Mouse (Mus musculus) frontal cortex, postnatal 10 days (tissue): ENCODE data around the gene Txnrd1.

Experiments
- DNase-seq, 2 experiments: peaks; one replicate each; pipeline ENCODE4 v3.0.0; 2022; ENCODE audit warnings: low spot score in 2 of 2, mixed read lengths in 1 of 2

Gene Txnrd1

DNA sequence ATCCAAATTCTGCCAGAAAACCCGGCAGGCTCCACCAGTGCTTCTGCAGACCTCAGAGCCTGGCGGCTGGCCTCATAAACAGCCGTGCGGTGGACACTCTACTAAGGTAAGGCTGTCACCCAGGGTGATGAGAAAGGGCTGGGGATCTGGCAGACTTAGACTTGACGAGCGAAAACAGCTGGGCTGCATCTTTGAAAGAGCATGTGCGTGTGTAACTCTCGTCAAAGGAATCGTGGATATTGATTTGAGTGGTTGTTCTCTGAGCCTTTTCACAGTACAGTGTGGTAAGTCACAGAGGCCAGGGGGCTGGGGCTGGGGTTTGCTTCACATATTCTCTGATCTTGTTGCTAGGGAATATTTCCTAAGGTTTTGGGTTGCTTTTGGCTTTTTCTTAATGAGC, at the start of gene Txnrd1:
Gene Txnrd1, plus strand, starts transcription at position 26 of the 400 bp plus-strand sequence.
- no peak for DNase-seq

DNA sequence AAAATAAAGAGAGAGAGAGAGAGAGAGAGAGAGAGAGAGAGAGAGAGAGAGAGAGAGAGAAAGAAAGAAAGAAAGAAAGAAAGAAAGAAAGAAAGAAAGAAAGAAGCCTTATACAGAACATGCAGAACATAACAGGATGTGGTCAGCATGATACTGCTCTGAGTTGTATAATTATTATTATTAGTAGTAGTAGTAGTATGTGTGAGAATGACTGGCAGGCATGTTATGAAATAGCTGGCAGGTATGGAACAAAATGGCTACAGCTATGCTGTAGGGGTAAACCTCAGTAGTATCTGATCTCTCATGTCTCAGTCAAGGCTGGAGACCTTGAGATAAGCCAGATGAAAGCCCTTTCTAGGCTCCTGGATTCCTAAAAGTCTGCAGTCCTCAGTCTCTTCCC, 44.6 kb upstream of the Txnrd1 start:
- DNase-seq, result no peak

DNA sequence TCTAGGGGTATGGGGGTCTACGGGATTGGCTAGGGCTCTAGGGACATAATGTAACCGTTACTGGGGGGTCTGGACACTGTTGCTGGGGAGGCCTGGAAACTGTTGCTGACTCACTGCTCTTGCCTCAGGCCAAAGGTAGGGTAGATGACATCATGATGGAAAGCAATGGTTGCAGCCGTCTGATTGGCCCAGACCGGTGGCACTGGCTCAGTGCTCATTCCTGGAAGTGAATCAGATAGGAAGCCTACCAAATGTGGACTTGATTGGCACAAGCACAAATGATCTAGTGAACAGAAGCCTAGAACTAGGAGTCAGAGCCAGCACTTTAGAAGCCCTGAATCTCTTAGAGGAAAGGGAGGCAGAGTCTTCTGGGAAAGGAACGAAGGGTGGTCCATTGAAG, 43.2 kb upstream of the Txnrd1 start:
- no peak for DNase-seq

DNA sequence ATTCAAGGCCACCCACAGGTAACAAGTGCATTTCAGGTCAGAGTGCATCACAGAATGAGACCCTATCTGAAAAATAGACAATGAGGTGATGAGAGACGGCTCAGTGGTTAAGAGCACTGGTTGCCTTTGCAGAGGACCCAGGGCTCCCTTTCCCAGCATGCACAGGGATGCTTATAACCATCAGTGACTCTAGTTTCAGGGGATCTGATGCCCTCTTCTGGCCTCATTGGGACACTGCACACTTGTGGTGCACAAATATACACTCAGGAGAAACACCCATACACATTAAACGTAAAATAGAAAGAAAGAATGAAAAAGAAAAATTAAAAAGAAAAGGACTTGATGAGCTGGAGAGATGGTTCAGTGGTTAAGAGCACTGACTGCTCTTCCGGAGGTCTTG, 42.0 kb upstream of the Txnrd1 start:
- no peak for DNase-seq

DNA sequence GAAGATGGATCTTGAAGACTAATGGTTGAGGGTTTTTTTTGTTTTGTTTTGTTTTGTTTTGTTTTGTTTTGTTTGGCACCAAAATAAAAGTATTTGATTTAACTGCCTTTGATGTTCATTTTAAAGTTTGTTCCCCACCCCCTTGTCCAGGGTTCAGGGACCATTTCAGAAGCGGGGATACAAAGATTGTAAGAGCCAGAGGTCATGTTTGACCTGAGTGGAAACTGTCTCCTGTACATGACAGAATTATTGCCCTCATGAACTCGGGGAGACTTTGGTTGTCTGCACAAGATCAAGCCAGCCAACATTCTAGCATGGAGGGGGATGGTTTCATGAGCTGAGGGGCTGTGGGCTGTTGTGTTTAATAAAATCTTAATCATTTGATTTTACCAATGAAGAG, 41.4 kb upstream of the Txnrd1 start:
- no peak for DNase-seq

DNA sequence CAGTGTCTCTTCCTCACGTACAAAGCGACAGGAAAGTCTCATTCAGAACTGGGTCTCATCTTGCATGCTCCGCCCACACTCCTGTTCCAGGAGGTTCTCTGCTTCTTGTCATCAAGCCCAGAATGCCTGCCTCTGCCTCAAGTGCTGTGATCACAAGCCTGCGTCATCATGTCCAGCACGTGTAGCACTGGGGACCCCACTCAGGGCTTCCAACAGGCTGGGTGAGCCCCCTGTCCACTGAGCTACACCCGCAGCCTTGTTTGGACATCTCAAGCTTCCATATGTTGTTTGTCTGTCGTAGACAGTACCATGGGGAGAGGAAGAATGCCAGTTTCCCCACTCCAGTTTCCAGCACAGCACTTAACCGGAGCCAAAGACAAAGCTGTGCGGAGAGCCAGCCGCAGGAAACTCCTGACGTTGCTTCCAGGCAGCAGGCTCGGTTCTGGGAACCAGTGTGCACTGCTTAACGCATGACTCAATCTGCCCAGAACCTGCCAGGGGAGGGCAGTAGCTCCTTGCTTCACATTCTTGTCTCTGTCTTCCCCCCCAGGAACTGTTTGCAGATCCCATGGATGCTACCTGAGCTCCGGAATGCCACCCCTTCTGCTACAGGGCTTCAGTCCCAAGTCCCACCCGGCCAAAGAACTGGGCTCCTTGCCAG, 38.5 kb upstream of the Txnrd1 start:
- DNase-seq, result peak; percentile 58 to 59

DNA sequence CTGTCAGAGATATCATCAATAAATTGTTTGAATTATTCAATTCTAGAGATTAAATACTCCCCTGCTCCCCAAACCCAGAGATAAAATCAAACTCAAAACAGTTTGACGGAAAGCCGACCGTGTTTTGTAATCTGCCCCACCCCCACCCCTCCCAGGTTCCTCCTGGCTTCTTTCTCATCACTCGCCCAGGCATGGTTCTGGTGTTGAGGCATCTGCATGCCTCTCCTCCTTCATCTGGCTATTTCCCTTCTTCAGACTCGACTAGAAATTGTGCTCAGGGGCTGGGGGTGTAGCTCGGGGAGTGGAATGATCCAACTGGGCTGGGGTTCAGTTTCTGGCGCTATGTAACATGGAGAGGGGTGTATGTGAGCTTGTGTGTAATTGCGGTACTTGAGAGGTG, 38.0 kb upstream of the Txnrd1 start:
- DNase-seq, result no peak

DNA sequence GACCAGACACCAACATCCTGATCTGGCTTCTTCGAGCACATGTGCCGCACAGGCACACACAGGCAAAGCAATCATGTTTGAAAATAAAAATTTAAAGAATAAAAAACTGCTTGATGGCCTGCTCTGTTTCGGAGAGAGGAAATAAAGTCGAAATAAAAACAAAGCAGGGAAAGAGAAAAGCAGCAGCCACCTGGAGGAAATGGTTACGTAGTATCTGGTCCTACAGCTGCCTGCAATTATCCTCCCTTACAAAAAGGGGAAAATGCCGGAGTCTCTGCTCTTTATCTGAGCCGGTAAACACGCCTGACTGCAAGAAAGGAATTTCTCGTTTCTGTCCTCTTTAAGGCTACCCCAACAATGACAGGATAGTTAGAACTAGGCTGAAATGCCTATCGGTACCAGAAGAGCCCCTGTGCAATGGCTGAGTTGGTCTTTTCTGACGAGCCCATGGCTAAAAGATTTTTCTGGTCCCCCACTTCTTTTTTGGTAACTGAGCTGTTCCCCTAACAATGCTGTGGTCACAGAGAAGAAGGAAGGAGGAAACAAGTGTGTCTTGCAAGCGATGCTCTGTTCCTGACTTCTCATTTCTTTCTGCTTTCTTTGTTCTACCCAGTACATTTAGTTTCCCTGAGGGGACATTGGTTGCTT, 37.2 kb upstream of the Txnrd1 start:
- no peak for DNase-seq

DNA sequence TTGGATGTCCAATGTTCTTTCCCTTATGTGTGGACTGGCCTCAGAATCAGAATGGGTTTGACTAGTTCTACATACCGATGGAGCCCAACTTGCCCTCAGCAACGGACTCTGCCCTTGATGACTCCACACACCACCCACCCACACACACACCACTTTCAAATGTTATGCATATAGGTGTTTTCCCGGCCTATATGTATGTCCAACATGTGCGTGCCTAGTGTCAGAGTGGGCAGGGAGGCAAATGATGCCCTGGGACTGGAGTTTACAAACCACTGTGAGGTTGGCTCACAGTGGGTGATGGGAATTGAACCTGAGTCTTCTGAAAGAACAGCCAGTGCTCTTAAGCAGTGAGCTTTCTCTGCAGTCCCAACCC, 36.6 kb upstream of the Txnrd1 start:
- DNase-seq, result no peak

DNA sequence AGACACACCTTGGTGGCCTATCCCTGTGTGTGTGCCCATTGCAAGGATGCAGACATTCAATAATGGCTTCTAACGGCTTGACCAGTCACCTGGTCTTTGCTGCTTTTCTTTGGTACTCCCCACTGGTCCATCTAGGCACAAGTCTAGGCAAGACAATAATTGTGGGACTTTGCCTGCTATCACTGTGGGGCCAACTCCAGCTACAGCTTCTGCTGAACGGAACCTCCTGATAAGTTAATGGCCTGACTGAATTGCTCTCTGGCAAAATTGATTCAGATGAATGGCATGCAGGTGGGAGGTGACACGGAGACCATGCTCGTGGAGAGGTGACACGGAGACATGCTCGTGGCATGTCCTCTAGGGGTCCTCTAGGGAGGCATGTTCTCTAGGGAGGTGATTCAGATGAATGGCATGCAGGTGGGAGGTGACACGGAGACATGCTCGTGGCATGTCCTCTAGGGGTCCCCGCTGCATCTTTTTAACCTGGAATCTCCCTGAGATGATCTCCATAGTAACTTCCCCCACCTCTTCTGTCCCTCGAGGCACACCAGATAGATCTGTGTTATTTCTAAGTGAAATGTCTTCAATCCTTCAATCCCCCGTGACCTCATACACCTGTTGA, 35.3 kb upstream of the Txnrd1 start:
- DNase-seq, result no peak

DNA sequence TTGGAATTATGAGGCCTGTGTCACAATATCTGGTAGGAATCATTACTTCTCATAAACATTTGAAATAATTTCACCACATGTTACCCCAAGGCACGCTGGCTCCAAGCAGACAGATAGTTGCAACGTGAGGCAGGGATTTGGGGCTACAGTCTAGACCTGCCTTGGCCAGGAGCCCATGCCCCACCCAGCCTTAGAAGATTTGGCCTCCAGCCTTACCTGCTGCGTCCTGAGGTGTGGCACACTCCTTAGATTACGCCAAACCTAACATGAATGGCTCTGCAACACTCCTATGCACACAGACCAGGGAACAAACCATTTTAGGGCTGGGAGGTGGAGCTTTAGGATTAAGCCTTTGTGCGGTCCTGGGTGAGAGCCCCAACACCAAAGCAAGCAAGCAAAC, 33.7 kb upstream of the Txnrd1 start:
- no peak for DNase-seq

DNA sequence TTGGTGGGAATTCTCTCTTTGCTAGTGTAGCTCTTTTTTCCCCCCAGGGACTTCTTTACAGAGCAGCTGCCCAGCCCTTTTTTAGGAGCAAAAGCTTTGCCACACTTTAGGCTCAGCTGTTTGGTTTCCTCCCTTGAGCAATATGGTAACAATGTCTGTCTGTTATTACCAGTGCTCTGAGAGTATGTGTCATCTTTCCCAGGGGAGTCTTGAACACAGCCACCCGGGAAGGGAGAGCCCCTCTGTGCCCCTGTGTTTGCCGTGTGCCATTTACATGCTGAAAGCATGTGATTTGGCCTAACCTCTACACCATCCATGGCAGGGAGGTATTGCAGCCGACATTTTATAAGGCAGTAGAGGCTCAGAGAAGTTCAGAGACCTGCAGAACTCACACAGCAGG, 29.4 kb upstream of the Txnrd1 start:
- DNase-seq, result no peak

DNA sequence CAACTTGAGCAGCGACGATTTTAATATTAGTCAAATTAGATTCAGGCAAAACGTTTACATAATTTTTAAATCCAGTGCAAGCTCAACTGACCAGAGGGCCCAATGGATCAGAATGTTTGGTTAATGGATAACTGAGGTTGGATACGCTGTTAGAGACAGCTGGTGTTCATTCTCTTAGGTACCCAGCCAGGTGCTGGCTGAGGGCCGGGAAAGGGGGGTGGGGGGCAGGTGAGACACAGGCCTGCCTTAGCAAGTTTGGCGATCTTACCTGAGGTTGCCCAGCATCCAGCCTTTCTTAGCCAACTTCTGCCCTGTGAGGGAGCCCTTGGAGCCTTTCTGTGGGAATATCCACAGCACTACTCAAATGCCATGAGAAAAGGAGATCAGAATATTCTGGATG, 28.6 kb upstream of the Txnrd1 start:
- no peak for DNase-seq

DNA sequence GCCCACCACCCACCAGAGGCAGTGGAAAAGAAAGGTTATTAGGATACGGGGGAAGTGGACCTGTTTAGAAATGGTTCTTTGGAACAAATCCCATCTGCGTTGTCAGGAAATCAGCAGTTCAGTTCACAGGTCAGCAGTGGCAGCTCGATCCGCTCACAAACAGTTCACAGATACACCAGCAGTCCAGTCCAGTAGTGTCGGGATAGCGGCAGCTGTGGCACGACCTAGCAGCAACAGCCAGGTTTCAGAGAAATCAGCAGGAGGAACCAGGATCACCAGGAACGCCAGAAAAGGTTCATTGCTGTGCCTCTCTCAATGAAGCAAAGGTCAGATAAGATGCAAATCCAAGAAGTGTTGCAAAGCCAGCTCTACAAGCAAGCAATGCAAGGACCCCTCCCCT, 27.3 kb upstream of the Txnrd1 start:
- DNase-seq, result no peak

DNA sequence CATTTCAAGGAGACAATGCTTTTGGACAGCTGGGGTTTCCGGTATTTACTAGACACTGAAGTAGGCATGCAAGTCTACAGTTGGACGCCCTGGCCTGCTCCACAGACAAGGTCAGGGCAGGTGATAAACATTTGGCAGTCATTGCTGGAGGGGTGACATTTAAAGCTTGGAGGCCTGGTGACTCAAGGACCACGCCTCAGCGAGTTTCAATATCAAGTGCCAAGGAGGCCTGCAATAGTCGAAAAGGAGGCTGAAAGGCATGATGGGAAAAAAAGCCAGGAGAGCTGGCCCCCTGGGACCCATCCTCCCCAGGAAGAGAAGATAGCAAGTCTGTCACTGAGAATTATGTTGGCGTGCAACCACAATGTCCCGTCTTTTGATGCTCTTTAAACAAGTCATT, 26.5 kb upstream of the Txnrd1 start:
- DNase-seq, result no peak

DNA sequence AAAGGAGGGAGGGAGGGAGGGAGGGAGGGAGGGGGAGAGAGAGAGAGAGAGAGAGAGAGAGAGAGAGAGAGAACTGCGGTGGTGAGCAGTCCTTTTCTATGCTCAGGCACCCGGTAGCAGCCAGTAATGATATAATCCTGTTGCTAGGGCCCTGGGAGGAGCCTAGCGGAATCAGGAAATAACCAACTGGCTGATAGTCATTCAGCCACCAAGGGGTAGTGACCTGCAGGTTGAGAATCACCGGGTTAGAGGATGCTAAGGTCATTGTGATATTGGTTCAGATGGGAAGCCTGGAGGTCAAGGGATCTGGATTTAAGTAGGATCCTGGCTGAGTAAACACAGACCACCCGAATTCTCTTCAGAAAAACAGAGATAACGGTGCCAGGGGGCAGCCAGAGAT, 25.6 kb upstream of the Txnrd1 start:
- no peak for DNase-seq

DNA sequence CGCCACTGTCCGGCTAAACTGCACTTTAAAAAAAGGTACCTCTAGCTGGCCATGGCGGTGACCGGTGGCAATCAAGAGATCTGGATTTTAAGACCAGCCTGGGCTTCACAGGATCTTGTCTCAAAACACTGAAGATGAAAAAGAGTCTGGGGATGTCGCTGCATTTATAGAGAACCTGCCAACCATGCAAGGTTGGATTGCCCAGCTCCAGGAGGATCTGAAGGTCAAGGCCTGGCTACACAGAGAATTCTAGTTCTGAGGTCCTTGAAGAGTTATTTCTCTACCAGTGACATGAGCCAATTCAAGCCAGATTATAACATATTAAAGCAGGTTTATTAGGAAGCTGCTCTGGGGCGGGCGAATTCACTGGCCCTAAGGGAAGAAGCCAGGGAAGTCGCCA, 24.9 kb upstream of the Txnrd1 start:
- no peak for DNase-seq

DNA sequence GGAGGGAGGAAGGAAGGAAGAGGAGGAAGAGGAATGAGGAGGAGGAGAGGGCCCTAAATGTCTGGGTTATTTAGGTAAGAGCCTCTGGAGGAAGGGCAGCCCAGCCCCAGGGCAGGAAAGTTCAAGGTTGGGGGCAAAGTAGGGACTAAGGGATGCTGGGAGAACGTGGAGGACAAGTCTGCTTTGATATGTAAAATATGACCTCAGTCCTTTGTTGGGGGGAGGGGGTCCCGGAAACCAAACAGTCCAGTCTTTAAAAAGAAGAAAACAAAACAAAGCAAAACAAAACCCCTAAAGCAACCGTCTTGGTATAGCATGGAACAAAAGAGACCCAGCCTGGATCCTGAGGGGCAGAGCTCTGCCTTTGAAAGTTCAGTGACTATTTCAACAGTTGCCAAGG, 24.4 kb upstream of the Txnrd1 start:
- no peak for DNase-seq

DNA sequence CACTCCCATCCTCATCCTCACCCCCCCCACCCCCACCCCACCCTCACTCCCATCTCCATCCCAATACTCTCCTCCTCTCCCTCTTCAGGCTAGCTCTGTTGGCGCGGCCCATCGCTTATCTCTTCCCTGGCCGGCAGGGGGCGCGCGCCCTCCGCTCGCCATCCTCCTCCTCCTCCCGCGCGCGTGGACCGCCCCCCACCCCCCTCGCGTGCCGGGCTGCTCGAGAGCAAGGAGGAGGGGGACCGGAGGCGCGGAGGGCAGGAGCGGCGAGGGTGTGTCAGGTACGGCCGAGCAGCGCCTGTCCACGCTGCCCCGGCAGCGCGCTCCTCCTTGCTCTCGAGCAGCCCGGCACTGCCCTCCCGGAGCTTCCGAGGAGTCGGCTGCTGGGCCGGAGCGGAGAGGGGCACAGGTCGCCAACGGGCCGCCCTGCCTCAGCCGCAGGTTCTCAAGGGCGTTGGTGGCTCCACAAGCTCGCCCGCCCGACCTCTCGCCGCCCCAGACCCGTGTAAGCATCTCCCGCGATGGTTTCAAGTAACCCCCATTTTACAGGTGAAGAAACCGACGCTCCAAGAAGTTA, 21.8 kb upstream of the Txnrd1 start:
- peak in 1 of 2 experiments; percentile 67 for DNase-seq

DNA sequence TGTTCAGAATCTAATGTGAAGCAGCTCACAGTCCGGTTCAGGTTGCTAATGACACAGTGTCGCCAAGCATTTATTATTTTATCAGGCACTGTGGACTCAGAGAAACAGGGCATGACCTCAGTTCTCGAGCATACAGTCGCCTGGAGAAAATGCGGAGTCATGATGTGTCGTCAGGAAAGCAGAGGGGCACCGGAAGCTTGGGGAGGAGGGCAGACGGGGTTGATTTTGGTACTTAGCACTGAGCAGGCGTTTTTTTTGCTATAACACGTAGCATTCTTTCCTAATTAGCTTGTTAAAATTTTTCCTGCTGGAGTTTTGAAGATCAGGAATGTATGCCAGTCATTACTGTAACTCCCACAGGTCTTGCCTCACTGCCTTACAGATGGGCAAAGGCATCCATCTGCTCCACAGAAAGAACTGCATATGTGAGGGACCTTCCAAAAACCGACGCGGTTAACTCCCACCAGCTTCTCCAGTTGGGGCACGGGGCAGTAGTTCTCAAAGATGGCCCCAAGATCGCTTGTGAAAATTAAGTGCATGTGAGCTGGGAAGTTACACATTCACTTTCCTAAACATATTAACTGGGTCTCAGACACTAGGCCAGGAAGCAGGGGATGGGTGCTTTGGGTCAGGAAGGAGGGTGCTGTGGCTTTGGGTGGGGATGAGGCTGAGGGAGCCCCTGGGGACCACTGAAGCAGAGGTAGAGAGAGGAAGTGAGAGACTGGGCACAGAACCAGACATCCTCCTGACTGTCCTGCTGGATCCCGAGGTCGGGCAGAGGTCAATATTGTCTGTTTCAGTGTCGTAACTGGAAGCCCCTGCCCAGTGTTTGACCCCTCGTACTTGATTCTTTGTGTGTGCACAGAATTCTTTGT, 19.4 kb upstream of the Txnrd1 start:
- no peak for DNase-seq

DNA sequence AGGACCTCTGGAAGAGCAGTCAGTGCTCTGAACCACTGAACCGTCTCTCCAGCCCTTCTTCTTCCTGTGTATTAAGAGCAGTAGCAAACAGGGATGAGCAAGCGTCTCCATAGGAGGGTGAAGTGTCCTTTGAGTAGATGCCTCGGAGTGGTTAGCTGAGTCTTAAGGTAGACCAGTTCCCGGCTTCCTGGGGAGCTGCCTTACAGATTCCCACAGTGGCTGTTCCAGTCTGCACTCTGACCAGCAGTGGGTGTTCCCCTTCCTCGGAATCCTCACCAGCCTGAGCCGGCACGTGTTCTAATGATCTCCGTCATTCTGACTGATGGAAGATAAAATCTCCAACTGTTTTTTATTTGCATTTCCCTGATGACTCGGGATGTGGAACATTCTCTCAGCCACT, 17.3 kb upstream of the Txnrd1 start:
- DNase-seq, result no peak

DNA sequence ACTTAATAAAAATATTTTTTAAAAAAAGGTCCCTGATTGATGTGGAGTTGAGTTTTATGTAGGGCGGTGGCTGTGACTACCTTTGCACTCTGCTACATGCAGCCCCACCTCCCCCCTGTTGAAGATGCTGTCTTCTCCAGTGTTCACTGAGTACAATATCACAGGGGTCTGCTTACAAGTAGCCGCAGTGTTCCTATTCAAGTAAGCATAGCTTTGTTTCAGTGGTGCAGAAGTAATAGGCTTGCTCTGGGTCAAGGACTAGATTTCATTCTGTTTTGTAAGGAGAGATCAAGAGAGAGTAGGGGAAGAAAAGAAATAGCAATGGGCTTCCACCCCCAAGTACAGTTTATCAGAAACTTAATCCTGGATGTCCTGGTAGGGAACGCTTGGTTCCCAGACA, 16.2 kb upstream of the Txnrd1 start:
- DNase-seq, result no peak
